Mouse (Mus musculus): ENCODE data around the gene Rbm39. TPM values are rescaled to one million over a fixed set of nuclear protein-coding genes. Genes with fewer than 3 reads are reported as not detected.

The Rbm39 gene
- polyA plus RNA-seq (2021; fragmentation: Nextera tagmentation), result 239 and 242 TPM in 2 replicates
- long read RNA-seq, experiment 1, transcript Rbm39-205 (2 exons, 1,008 nt), result minor isoform, 9 of 209 reads
- long read RNA-seq, experiment 1, transcript Rbm39-203 (17 exons, 2,810 nt), result major isoform, 19 of 209 reads
- long read RNA-seq, experiment 1, transcript Rbm39-201 (17 exons, 2,711 nt), result minor isoform, 15 of 209 reads
- long read RNA-seq, experiment 1, partial matches to known transcripts, result 139 of 209 reads
- long read RNA-seq, experiment 1, other reads (novel, unspliced or antisense), result 25 of 209 reads
- long read RNA-seq, experiment 2, transcript Rbm39-201 (17 exons, 2,711 nt), result minor isoform, 332 of 964 reads
- long read RNA-seq, experiment 2, transcript Rbm39-205 (2 exons, 1,008 nt), result minor isoform, 12 of 964 reads
- long read RNA-seq, experiment 2, transcript Rbm39-223 (18 exons, 2,127 nt), result minor isoform, 6 of 964 reads
- long read RNA-seq, experiment 2, transcript Rbm39-203 (17 exons, 2,810 nt), result major isoform, 450 of 964 reads
- long read RNA-seq, experiment 2, partial matches to known transcripts, result 34 of 964 reads
- long read RNA-seq, experiment 2, other reads (novel, unspliced or antisense), result 121 of 964 reads

GRCm38 (mm10) chr2:156180094-156180821, at the start of gene Rbm39:
Gene Rbm39, minus strand, starts transcription at chr2:156180238.

GRCm38 (mm10) chr2:156196302-156197128, 16.5 kb upstream of the Rbm39 start, which contains the start of gene Phf20:
Gene Phf20, plus strand, starts transcription at chr2:156196466.

GRCm38 (mm10) chr2:156143953-156144724, 35.9 kb downstream of the Rbm39 start, which contains the start of the genes Romo1 and Nfs1:
Gene Romo1, plus strand, starts transcription at chr2:156144039.
Gene Nfs1, minus strand, starts transcription at chr2:156144186.

GRCm38 (mm10) chr2:156126992-156127391, 53.0 kb downstream of the Rbm39 start, which contains the start of gene Gm28036:
Gene Gm28036, minus strand, starts transcription at chr2:156127092.

GRCm38 (mm10) chr2:156111358-156112079, 68.5 kb downstream of the Rbm39 start, which contains the start of the genes Cpne1 and Rbm12:
Gene Cpne1, minus strand, starts transcription at chr2:156111965.
Gene Rbm12, minus strand, starts transcription at chr2:156111978.

Other genes starting within 250 kb of the Rbm39 start
- 68.7 and 69.3 TPM in 2 replicates for gene Uqcc1, start 249.9 kb downstream of the Rbm39 start, polyA plus RNA-seq (2021; fragmentation: Nextera tagmentation)
- not detected in 2 replicates for gene Gm15557, start 239.5 kb downstream of the Rbm39 start, polyA plus RNA-seq (2021; fragmentation: Nextera tagmentation)
- 0.09 and 0.51 TPM in 2 replicates for gene Gdf5, start 234.9 kb downstream of the Rbm39 start, polyA plus RNA-seq (2021; fragmentation: Nextera tagmentation)
- 4.6 and 4.7 TPM in 2 replicates for gene Cep250, start 223.8 kb downstream of the Rbm39 start, polyA plus RNA-seq (2021; fragmentation: Nextera tagmentation)
- gene 6430550D23Rik, start 172.3 kb downstream of the Rbm39 start, polyA plus RNA-seq (2021; fragmentation: Nextera tagmentation), result 0.35 and 0.45 TPM in 2 replicates
- 459 and 479 TPM in 2 replicates for gene Ergic3, start 172.2 kb downstream of the Rbm39 start, polyA plus RNA-seq (2021; fragmentation: Nextera tagmentation)
- gene Fer1l4, start 127.3 kb downstream of the Rbm39 start, polyA plus RNA-seq (2021; fragmentation: Nextera tagmentation), result not detected in 2 replicates
- 2.9 and 3.6 TPM in 2 replicates for gene Spag4, start 115.1 kb downstream of the Rbm39 start, polyA plus RNA-seq (2021; fragmentation: Nextera tagmentation)
- gene Cpne1, start 68.3 kb downstream of the Rbm39 start, polyA plus RNA-seq (2021; fragmentation: Nextera tagmentation), result 12.4 and 13.4 TPM in 2 replicates
- 8.5 and 9.2 TPM in 2 replicates for gene Rbm12, start 68.3 kb downstream of the Rbm39 start, polyA plus RNA-seq (2021; fragmentation: Nextera tagmentation)
- 6.0 and 6.5 TPM in 2 replicates for gene Gm28036, start 53.1 kb downstream of the Rbm39 start, polyA plus RNA-seq (2021; fragmentation: Nextera tagmentation)
- gene Romo1, start 36.2 kb downstream of the Rbm39 start, polyA plus RNA-seq (2021; fragmentation: Nextera tagmentation), result 600 and 732 TPM in 2 replicates
- gene Nfs1, start 36.1 kb downstream of the Rbm39 start, polyA plus RNA-seq (2021; fragmentation: Nextera tagmentation), result 56.4 and 61.8 TPM in 2 replicates
- gene Phf20, start 16.2 kb upstream of the Rbm39 start, polyA plus RNA-seq (2021; fragmentation: Nextera tagmentation), result 57.9 and 97.0 TPM in 2 replicates
- 7.9 and 9.4 TPM in 2 replicates for gene Cnbd2, start 132.1 kb upstream of the Rbm39 start, polyA plus RNA-seq (2021; fragmentation: Nextera tagmentation)
- 138 and 165 TPM in 2 replicates for gene Scand1, start 132.5 kb upstream of the Rbm39 start, polyA plus RNA-seq (2021; fragmentation: Nextera tagmentation)
- 54.9 and 61.9 TPM in 2 replicates for gene Epb41l1, start 240.7 kb upstream of the Rbm39 start, polyA plus RNA-seq (2021; fragmentation: Nextera tagmentation)